Mouse (Mus musculus) CH12F3 (cell line): ENCODE results near the gene Greb1.

Experiments used
- in situ Hi-C: fragments of 300-500 bp; cut with MboI; formaldehyde crosslinking; loops from 2 replicates; pipeline ENCODE4 v1.14.3; 2020; ENCODE audit warnings: low sequenced_read_pairs

Gene Greb1

DNA sequence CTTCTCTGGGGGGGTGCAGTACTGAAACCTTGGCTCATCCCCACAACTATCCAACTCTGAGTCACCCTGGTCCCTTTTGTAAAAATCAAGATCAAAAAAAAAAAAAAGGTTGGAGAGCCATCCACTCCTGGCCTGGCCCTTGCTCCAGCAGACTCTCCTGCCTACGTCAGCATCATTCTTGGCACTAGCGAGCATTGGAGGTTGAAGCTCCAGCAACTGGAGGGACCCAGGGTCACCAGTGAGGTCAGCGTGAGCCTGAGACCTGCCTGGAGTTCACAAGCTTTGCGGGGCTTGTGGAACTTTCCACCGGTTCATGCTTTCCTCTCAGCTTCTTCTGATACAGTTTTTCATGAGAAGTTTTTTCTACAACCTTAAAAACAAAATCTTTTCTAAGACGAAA, 160.6 kb downstream of the Greb1 start:
- in situ Hi-C loops = no loop called here

DNA sequence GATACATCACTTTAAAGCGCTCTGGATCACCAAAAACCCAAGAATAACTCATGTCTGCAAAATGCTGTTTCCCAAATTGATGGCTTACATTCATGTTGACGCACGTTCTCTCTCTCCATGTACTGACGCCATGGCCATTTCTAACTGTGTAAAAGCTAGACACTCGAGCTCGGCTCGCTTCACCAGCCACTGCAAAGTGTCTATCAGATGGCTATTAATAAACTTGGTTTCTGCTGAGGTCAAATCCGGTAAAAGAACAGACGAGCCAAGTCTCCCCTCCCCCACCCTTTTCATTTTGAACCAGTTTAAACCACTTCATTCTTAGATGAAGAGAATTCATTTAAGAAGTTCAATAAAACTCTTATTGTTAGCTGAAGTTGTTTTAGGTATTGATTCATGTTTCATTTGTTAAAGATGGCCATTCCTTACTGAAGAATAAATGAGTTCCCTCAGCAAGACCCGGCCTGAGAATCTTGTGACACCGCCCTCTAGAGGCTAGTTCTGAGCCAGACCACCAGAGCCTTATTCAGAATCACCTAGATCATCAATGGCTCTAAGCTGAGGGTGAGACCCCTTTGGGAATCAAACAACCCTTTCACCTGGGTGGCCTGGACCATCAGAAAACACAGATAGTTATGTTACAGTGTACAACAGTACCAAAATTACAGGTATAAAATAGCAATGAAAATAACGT, 161.5 kb downstream of the Greb1 start:
- in situ Hi-C loops = no loop called here

- in situ Hi-C loops = no loop called here
These were observed 164.9 kb downstream of the Greb1 start for GRCm38 (mm10) chr12:16635816-16636215.

DNA sequence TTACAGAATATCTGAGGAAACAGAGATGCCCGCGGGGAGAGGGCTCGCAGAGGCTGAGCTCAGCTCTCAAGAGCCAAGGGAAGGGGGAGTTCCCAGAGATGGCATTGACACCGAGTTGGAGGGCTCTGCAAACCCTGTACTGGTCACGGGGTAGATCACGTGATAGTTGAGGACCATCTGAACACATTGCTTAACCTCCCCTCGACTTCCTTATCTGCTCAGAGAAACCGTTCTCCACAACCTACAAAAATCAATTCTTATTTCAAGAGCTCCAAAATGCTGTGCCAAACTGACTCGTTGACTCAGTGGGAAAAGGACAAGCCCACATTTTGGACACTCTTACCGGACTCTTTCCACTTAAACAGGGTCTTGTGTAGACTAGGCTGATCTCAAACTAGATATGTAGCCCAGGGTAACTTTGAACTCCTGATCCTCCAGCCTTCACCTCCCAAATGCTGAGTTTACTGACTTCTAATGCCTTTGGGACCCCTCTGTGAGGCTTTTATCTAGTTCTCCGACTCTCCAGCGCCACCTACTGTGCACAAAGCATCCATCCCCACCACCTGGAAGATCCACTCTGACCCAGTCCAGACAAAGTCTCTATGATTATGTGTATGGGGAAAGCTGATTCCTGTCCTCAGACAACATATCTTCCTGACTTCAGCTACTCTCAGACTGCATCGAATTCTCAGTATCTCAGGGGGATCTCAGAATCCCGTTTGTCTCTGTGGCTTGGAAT, 166.4 kb downstream of the Greb1 start:
- in situ Hi-C loops = loop anchor here (5.0 kb wide), 1 partner anchor 62 kb away; no protein-coding TSS in a partner anchor

- in situ Hi-C loops = loop anchor here (5.0 kb wide), 1 partner anchor 61 kb away; no protein-coding TSS in a partner anchor
These were observed 167.5 kb downstream of the Greb1 start for GRCm38 (mm10) chr12:16633235-16633634.

DNA sequence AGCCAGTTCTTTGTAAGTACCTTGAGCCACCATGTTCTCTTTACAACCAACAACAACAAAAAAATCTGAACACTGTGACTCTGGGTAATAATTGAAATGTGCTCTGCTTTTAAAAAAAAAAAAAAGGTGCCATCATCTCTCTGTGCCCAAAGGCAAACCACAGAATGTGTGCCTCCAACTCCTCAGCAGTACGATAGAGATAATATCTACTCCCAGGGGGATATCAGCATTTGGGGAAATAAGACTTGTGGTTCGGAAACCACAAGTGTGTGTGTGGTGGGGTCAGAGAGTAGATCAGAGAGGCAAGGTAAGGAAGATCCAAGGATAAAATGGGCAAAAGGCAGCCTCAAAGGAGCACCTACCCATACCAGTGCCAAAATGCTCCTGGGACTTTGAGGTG, 169.3 kb downstream of the Greb1 start:
- in situ Hi-C loops = loop anchor here (5.0 kb wide), 1 partner anchor 59 kb away; no protein-coding TSS in a partner anchor

GRCm38 (mm10) chr12:16630866-16631185, 169.9 kb downstream of the Greb1 start:
- in situ Hi-C loops = loop anchor here (5.0 kb wide), 1 partner anchor 59 kb away; no protein-coding TSS in a partner anchor

- in situ Hi-C loops = loop anchor here (5.0 kb wide), 1 partner anchor 58 kb away; no protein-coding TSS in a partner anchor
These were observed 170.4 kb downstream of the Greb1 start for GRCm38 (mm10) chr12:16630152-16630865.
